Mouse (Mus musculus): ENCODE results near the gene Fiz1. TPM values are rescaled to one million over a fixed set of nuclear protein-coding genes. Genes with fewer than 3 reads are reported as not detected.
A peak's percentile ranks its signal among the peaks of the same experiment; 100 is the strongest.
"Not testable (repeated sequence)": the region's sequence is repeated elsewhere in the genome, so short reads cannot be mapped to it uniquely, and the experiment has no call there.

Fiz1 gene
- polyA plus RNA-seq, 1 experiment from 2014 or later: 47.3 TPM

DNA sequence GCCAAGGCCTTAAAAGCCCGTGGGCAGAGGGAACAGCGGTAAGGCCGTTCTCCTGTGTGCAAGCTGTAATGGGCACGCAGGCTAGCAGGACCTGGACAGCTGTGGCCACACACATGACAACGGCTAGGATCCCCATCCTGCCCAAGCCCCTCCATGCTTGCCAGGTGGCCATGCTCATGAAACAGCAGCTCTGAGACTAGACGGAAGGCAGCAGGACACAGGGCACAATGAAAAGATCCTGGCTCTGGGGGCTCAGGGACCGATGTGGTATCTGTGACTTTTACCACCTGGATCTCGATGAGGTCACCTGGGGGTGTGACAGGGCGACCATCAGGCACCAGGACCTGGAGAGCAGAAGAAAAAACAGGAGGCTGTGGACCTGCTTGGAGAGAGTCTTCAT lies 21.6 kb upstream of the Fiz1 start:
- Histone ChIP-seq H3K4me3 (no peak overlapping the region), H3K4me1 (0 out of 2 replicates have a peak, but pooled peaks cover 6% of the 10 kb centered on the region), H3K36me3 (peaks cover 52% of the 10 kb centered on the region), H3K9me3 (peaks cover 12% of the 10 kb centered on the region), H3K4me2 (no peak overlapping the region), H3K9ac (no peak overlapping the region), H3K27ac (no peak overlapping the region), H3K27me3 (no peaks in the 10 kb centered on the region)
- WGBS: 87% methylated on average over 9 of the region's 9 CpGs
- no peak for ATAC-seq (ENCODE audit: borderline replicate concordance, extremely low read depth, low FRiP score, low TSS enrichment)

DNA sequence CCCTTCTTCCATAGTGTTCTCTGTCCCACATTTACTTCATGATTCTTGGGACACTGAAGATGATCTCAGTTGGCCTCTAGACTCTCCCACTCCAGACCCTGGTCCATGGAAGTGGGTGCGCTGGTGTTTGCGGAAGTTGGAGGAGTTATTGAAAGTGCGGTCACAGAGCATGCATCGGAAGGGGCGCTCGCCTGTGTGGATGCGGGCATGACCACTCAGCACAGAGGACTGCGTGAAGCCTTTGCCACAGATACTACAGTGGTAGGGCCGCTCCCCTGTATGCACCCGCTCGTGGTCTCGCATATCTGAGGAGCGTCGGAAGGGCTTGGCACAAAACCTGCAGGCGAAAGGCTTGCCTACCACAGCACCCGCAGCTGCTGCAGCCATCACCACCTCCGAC lies 21.1 kb upstream of the Fiz1 start:
- Histone ChIP-seq H3K4me2 (no peak overlapping the region), H3K27ac (no peak overlapping the region), H3K4me1 (0 out of 2 replicates have a peak, but pooled peaks cover 6% of the 10 kb centered on the region), H3K36me3 (peaks cover 57% of the 10 kb centered on the region), H3K9me3 (peaks cover 17% of the 10 kb centered on the region), H3K9ac (no peak overlapping the region), H3K4me3 (no peak overlapping the region), H3K27me3 (no peaks in the 10 kb centered on the region)
- no peak for ATAC-seq (ENCODE audit: borderline replicate concordance, extremely low read depth, low FRiP score, low TSS enrichment)
- 96% methylated on average over 17 of the region's 17 CpGs for WGBS

DNA sequence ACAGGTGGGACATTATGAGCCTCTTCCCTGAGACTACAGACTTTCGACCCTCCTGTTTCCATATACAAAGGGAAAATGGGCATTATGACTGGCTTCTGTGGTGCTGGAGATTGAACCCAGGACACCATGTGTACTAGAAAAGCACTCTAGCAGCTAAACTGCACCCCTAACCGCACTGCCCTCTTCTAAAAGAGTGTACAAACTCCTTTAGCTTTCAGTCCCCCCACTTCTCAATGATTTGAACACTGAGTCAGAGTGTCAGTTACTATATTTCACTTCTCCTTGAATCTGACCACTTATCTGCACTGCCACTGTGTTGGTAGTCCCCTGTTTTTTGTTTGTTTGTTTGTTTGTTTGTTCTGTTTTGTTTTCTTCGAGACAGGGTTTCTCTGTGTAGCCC lies 19.3 kb upstream of the Fiz1 start, which contains the start of gene 4632433K11Rik:
4632433K11Rik (plus strand) TSS at position 301 of the 400 bp plus-strand sequence.
- no peak within 1 kb of the TSS for H3K9ac ChIP-seq
- no peak within 1 kb of the TSS for H3K4me2 ChIP-seq
- peaks cover 30% of the 10 kb centered on the region for H3K9me3 ChIP-seq
- no peak within 1 kb of the TSS for H3K4me3 ChIP-seq
- ATAC-seq (ENCODE audit: borderline replicate concordance, extremely low read depth, low FRiP score, low TSS enrichment): no peak
- 0 out of 2 replicates have a peak, but pooled peaks cover 2% of the 10 kb centered on the region for H3K4me1 ChIP-seq
- H3K27me3 ChIP-seq: no peaks in the 10 kb centered on the region
- H3K27ac ChIP-seq: no peak within 1 kb of the TSS
- WGBS: 92% methylated on average over 3 of the region's 3 CpGs
- peaks cover 75% of the 10 kb centered on the region for H3K36me3 ChIP-seq

DNA sequence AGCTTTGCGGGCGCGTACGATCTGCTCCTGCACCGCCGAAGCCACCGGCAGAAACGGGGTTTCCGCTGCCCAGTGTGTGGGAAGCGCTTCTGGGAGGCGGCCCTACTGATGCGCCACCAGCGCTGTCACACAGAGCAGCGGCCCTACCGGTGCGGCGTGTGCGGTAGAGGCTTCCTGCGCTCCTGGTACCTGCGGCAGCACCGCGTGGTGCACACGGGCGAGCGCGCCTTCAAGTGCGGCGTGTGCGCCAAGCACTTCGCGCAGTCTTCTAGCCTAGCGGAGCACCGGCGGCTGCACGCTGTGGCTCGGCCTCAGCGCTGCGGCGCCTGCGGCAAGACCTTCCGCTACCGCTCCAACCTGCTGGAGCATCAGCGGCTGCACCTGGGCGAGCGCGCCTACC lies 17.0 kb upstream of the Fiz1 start:
- no peak overlapping the region for H3K27ac ChIP-seq
- peaks cover 30% of the 10 kb centered on the region for H3K9me3 ChIP-seq
- no peaks in the 10 kb centered on the region for H3K4me1 ChIP-seq
- 83% methylated on average over 46 of the region's 46 CpGs for WGBS
- no peak for ATAC-seq (ENCODE audit: borderline replicate concordance, extremely low read depth, low FRiP score, low TSS enrichment)
- H3K9ac ChIP-seq: no peak overlapping the region
- H3K4me3 ChIP-seq: no peak overlapping the region
- H3K36me3 ChIP-seq: peaks cover 90% of the 10 kb centered on the region
- H3K27me3 ChIP-seq: no peaks in the 10 kb centered on the region
- no peak overlapping the region for H3K4me2 ChIP-seq

DNA sequence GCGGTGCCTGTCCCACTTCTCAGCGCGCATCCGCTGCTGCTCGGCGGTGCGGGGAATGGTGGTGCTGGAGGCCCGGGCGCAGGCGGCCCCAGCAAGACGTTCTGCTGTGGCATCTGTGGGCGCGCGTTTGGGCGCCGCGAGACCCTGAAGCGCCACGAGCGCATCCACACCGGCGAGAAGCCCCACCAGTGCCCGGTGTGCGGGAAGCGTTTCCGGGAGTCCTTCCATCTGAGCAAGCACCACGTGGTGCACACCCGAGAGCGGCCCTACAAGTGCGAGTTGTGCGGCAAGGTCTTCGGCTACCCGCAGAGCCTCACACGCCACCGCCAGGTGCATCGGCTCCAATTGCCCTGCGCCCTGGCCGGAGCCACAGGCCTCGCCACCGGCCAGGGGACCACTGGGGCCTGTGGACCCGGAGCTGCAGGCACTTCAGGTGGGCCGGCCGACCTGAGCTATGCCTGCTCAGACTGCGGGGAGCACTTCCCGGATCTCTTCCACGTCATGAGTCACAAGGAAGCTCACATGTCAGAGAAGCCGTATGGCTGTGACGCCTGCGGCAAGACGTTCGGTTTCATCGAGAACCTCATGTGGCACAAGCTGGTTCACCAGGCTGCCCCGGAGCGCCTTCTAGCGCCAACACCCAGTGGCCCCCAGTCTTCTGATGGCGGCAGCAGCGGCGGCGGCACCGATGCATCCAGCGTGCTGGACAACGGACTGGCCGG lies 16.2 kb upstream of the Fiz1 start:
- 88% methylated on average over 63 of the region's 63 CpGs for WGBS
- H3K4me3 ChIP-seq: no peak overlapping the region
- H3K27ac ChIP-seq: no peak overlapping the region
- no peaks in the 10 kb centered on the region for H3K4me1 ChIP-seq
- peaks cover 30% of the 10 kb centered on the region for H3K9me3 ChIP-seq
- no peak overlapping the region for H3K9ac ChIP-seq
- ATAC-seq (ENCODE audit: borderline replicate concordance, extremely low read depth, low FRiP score, low TSS enrichment): no peak
- H3K4me2 ChIP-seq: no peak overlapping the region
- H3K27me3 ChIP-seq: no peaks in the 10 kb centered on the region
- H3K36me3 ChIP-seq: peaks cover 89% of the 10 kb centered on the region

DNA sequence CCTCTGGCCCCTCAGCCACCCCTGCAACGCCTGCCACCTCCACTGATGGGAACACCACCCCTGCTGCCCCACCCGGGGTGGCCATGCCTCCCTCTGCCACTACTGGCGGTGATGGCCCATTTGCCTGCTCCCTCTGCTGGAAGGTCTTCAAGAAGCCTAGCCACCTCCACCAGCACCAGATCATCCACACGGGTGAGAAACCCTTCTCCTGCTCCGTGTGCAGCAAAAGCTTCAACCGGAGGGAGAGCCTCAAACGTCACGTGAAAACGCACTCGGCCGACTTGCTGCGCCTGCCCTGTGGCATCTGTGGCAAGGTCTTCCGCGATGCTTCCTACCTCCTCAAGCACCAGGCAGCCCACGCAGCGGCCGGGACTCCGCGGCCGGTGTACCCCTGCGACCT lies 15.4 kb upstream of the Fiz1 start:
- 92% methylated on average over 21 of the region's 21 CpGs for WGBS
- no peak overlapping the region for H3K27ac ChIP-seq
- H3K9me3 ChIP-seq: peaks cover 30% of the 10 kb centered on the region
- H3K4me2 ChIP-seq: no peak overlapping the region
- ATAC-seq (ENCODE audit: borderline replicate concordance, extremely low read depth, low FRiP score, low TSS enrichment): no peak
- peaks cover 87% of the 10 kb centered on the region for H3K36me3 ChIP-seq
- no peak overlapping the region for H3K4me3 ChIP-seq
- H3K9ac ChIP-seq: no peak overlapping the region
- H3K27me3 ChIP-seq: no peaks in the 10 kb centered on the region
- no peaks in the 10 kb centered on the region for H3K4me1 ChIP-seq

DNA sequence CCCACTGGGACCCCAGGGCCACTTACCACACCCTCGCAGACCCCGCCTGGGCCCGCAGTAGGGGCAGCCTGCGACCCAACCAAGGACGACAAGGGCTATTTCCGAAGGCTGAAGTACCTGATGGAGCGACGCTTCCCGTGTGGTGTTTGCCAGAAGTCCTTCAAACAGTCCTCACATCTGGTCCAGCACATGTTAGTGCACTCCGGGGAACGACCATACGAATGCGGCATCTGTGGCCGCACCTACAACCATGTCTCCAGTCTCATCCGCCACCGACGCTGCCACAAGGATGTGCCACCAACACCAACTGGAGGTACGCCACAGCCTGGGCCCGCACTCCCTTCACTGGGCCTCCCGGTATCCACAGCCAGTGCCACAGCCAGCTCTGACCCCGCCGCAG lies 15.0 kb upstream of the Fiz1 start:
- Histone ChIP-seq H3K9me3 (peaks cover 30% of the 10 kb centered on the region), H3K4me3 (no peak overlapping the region), H3K36me3 (peaks cover 87% of the 10 kb centered on the region), H3K27ac (no peak overlapping the region), H3K9ac (no peak overlapping the region), H3K4me2 (no peak overlapping the region), H3K4me1 (no peaks in the 10 kb centered on the region), H3K27me3 (no peaks in the 10 kb centered on the region)
- ATAC-seq (ENCODE audit: borderline replicate concordance, extremely low read depth, low FRiP score, low TSS enrichment): no peak
- WGBS: 96% methylated on average over 22 of the region's 22 CpGs

DNA sequence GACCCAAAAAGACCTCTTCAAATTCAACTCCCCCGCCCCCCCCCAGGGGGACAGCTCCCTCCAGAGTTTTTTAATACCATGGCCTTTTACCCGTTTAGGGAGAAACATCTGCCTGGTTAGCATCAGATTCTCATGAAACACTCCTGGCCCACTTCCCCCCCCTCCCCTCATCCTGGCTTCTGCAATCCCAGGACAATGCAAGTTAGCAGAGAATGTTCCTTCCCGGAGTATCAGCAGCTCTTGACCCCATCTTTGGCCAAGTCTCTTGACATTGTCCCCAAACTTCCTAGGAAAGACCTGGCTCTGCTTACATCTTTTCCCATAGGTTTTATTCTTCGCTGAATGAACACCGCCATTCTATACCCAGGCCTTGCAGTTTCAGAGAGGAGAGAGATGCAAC lies 6.7 kb upstream of the Fiz1 start:
- no peak for ATAC-seq (ENCODE audit: borderline replicate concordance, extremely low read depth, low FRiP score, low TSS enrichment)
- Histone ChIP-seq H3K27ac (peak overlapping the region; percentile 98), H3K4me2 (peak overlapping the region; percentile 77), H3K9me3 (no peaks in the 10 kb centered on the region), H3K27me3 (no peaks in the 10 kb centered on the region), H3K4me1 (peaks cover 20% of the 10 kb centered on the region), H3K36me3 (peaks cover 42% of the 10 kb centered on the region), H3K9ac (peak overlapping the region; percentile 93), H3K4me3 (peak overlapping the region; percentile 81)
- WGBS: 43% methylated on average over 5 of the region's 5 CpGs

DNA sequence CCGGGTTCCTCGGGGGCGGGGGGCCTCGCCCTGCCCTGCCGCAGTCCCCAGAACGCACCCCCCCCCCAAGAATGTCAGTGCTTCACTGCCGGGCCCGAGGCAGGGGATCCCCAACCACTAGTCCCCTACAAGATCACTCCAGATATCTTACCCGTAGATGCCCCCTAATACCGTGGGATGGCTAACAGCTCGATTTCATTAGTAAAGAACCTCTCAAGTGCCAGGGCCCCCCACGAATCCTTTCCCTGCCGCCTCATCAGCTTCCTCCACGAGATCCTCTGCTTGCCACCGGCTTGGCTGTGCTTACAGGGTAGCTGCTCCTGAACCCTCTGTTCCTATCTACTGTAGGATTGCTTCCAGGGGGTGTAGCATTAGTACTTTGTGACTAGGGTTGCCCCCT lies 6.2 kb upstream of the Fiz1 start:
- peak; percentile 1 for ATAC-seq (ENCODE audit: borderline replicate concordance, extremely low read depth, low FRiP score, low TSS enrichment)
- 0% methylated on average over 14 of the region's 15 CpGs for WGBS
- peak overlapping the region; percentile 77 for H3K4me2 ChIP-seq
- H3K27ac ChIP-seq: peak overlapping the region; percentile 98
- peak overlapping the region; percentile 93 for H3K9ac ChIP-seq
- H3K4me1 ChIP-seq: peaks cover 24% of the 10 kb centered on the region
- no peaks in the 10 kb centered on the region for H3K9me3 ChIP-seq
- H3K4me3 ChIP-seq: peak overlapping the region; percentile 81
- no peaks in the 10 kb centered on the region for H3K27me3 ChIP-seq
- H3K36me3 ChIP-seq: peaks cover 37% of the 10 kb centered on the region

DNA sequence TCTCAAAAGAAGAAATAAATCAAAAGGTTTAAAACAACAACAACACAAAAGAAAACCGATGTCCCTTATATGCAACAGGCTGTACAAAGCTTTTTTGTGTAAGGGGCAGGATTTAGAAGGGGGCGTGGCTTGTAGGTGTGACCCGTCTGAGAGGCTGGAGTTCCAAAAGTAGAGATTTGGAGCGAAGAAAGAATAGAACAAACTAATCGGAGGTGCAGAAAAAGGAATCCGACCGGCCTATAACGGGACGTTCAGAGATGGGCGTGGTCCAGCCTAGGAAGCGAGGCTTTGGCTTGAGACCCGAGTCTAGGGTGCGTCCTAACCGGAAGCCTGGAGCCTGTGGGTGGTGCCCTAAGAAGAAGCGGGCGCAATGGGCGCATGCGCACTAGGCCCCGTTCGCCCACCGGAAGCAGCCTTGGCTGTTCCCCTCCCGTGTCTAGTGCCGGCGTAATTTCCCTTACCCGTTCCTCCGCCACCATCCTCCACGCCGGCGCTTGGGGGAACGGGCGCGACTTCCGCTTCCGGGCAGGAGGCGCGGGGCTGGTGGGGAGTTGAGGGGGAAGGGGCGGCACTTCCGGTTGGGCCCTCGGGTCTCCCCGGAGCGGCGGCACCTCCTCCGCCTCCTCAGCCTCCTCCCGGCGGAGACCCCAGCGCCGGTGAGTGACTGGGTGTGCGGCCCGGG lies 5.6 kb upstream of the Fiz1 start, which contains the start of the genes Zfp865 and Ccdc106:
Zfp865 (plus strand) TSS at position 377 of the 682 bp plus-strand sequence.
Ccdc106 (plus strand) TSS at position 554 of the 682 bp plus-strand sequence.
- H3K9me3 ChIP-seq: no peaks in the 10 kb centered on the region
- under 1% methylated on average over 47 of the region's 49 CpGs for WGBS
- peaks cover 24% of the 10 kb centered on the region for H3K4me1 ChIP-seq
- H3K4me3 ChIP-seq: peak within 1 kb of the TSS; percentile 81
- no peaks in the 10 kb centered on the region for H3K27me3 ChIP-seq
- H3K36me3 ChIP-seq: peaks cover 33% of the 10 kb centered on the region
- peak within 1 kb of the TSS; percentile 98 for H3K27ac ChIP-seq
- peak within 1 kb of the TSS; percentile 93 for H3K9ac ChIP-seq
- H3K4me2 ChIP-seq: peak within 1 kb of the TSS; percentile 77
- peak; percentile 90 for ATAC-seq (ENCODE audit: borderline replicate concordance, extremely low read depth, low FRiP score, low TSS enrichment)

DNA sequence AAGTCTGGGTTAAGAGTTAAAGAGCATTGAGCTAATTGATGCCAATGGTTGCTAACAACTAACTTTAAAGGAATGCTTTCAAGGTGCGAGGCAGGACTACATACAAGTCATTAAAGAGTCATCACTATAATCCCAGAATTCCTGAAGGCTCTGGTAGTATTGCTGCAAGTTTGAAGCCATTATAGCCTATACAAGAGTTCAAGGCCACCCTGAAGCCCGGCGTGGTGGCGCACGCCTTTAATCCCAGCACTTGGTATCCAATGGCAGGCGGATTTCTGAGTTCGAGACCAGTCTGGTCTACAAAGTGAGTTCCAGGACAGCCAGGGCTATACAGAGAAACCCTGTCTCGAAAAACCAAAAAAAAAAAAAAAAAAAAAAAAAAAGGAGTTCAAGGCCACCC lies 5.1 kb upstream of the Fiz1 start:
- Histone ChIP-seq H3K4me2 (peak overlapping the region; percentile 77), H3K4me1 (peaks cover 24% of the 10 kb centered on the region), H3K9ac (peak overlapping the region; percentile 93), H3K27ac (peak overlapping the region; percentile 98), H3K36me3 (peaks cover 27% of the 10 kb centered on the region), H3K4me3 (peak overlapping the region; percentile 81)
- not testable (repeated sequence) for H3K9me3 ChIP-seq; H3K27me3 ChIP-seq; ATAC-seq (ENCODE audit: borderline replicate concordance, extremely low read depth, low FRiP score, low TSS enrichment)
- WGBS: 22% methylated on average over 8 of the region's 8 CpGs

DNA sequence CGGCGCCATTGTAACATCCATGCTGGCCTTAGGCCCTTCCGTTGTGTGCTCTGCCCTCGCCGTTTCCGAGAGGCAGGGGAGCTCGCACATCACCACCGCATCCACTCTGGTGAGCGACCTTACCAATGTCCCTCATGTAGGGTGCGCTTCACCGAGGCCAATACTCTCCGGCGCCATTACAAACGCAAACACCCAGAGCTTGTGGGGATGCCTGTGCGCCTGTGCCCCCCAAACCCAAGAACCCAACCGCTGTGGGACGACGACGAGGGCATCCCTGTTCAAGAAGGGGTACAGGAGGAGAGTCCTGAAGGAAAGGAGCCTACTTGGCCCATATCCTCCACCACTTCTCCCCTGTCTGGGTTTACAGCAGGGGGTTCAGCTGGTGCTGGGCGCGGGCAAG lies 3.4 kb upstream of the Fiz1 start:
- H3K27me3 ChIP-seq: no peaks in the 10 kb centered on the region
- peaks cover 28% of the 10 kb centered on the region for H3K4me1 ChIP-seq
- H3K9me3 ChIP-seq: no peaks in the 10 kb centered on the region
- 98% methylated on average over 21 of the region's 21 CpGs for WGBS
- no peak overlapping the region for H3K9ac ChIP-seq
- peaks cover 11% of the 10 kb centered on the region for H3K36me3 ChIP-seq
- no peak overlapping the region for H3K4me3 ChIP-seq
- no peak overlapping the region for H3K27ac ChIP-seq
- ATAC-seq (ENCODE audit: borderline replicate concordance, extremely low read depth, low FRiP score, low TSS enrichment): no peak
- no peak overlapping the region for H3K4me2 ChIP-seq
